In the genomic region with DNA sequence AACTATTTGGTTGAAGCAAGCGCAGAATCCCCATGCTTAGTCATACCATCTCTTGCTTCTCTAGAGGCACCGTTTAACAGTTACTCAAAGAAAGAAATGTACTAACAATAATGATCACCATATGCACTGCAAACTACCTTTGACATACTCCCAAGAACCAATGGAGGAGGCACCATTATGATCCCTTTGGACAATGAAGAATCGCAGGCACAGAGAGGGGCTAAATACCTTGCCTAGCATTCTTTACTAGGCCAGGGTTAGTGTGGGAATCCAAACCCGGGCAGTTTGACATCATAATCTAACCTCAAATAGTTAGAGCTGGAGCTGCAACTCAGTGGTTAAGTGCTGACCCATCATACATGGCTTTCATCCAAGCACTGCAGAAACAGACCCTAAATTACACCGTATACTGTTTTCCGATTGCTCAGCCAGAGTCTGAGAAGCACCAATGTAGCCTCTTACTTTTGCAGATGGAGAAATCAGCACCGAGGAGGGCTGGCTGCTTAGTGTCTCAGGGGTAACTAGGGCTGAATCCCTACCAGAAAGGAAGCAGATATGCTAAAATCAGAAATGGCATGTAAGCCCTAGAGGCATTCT, we compare ENCODE assay signal across 22 mouse cellular contexts. TPM values are rescaled to one million over a fixed set of nuclear protein-coding genes. Genes with fewer than 3 reads are reported as not detected.
DNase-seq lines count a peak whose midpoint lies in the region; ATAC-seq and TF ChIP-seq lines count a peak whose summit lies in the region.
"Had no signal": no experiment of that assay in that cellular context is flagged by ENCODE, and none has a peak within 500 bp of the region (broad histone marks: within the 10 kb centered on the region; RNA-seq: fewer than 3 reads in every experiment).

No protein-coding gene starts in this region.

- peak overlapping the region; percentile 23; the same call in 1 of the 2 replicates for H3K27ac ChIP-seq in forebrain, embryonic 15.5 days (replicated peaks)
- H3K27ac ChIP-seq in forebrain, postnatal 0 days (ENCODE audit: low read depth, low read length), result no peak overlapping the region
- H3K27ac ChIP-seq in left cerebral cortex, adult 2 months, result peak overlapping the region; percentile 15; the same call in 1 of the 2 replicates
- H3K27ac ChIP-seq in embryonic facial prominence, embryonic 13.5 days, result peak overlapping the region; percentile 18; the same call in 1 of the 2 replicates
- 0 out of 2 replicates have a peak overlapping the region, but pooled peaks have one; percentile 47 for H3K27ac ChIP-seq in limb, embryonic 15.5 days
- H3K27ac ChIP-seq: heart, embryonic 10.5 days; hindbrain, embryonic 12.5 days; stomach, embryonic 15.5 days had no signal

- no peak for TF ChIP-seq CTCF in forebrain, postnatal 0 days (IDR thresholded peaks at IDR 0.05; ENCODE audit: low read depth)
- no peak for TF ChIP-seq CTCF in left cerebral cortex, adult 2 months (IDR thresholded peaks at IDR 0.05)

- ATAC-seq in forebrain, embryonic 15.5 days (replicated peaks), result no peak
- no peak for ATAC-seq in forebrain, postnatal 0 days
- no peak for ATAC-seq in embryonic facial prominence, embryonic 13.5 days (ENCODE audit: insufficient number of reproducible peaks, insufficient read depth, low FRiP score, low TSS enrichment, low read depth)
- peak; percentile 61; the same call in 1 of the 2 replicates for ATAC-seq in limb, embryonic 15.5 days (ENCODE audit: insufficient number of reproducible peaks, low FRiP score, low TSS enrichment, low read depth)
- ATAC-seq in cerebellum, adult (ENCODE audit: insufficient number of reproducible peaks, low FRiP score, low TSS enrichment), result no peak
- ATAC-seq: intestine, postnatal 0 days had no signal

- WGBS in forebrain, embryonic 15.5 days, result 86% methylated on average over 7 of the region's 7 CpGs
- 78% methylated on average over 7 of the region's 7 CpGs for WGBS in forebrain, postnatal 0 days
- 70% methylated on average over 7 of the region's 7 CpGs for WGBS in embryonic facial prominence, embryonic 13.5 days
- WGBS in limb, embryonic 15.5 days, result 56% methylated on average over 7 of the region's 7 CpGs

- peaks cover 50% of the 10 kb centered on the region for H3K36me3 ChIP-seq in forebrain, embryonic 15.5 days
- peaks cover 46% of the 10 kb centered on the region for H3K36me3 ChIP-seq in forebrain, postnatal 0 days (ENCODE audit: insufficient read depth)
- peaks cover 23% of the 10 kb centered on the region for H3K36me3 ChIP-seq in embryonic facial prominence, embryonic 13.5 days
- H3K36me3 ChIP-seq in limb, embryonic 15.5 days, result no peaks in the 10 kb centered on the region
- H3K36me3 ChIP-seq: G1E; heart, embryonic 10.5 days; stomach, embryonic 15.5 days had no signal

- peaks cover 45% of the 10 kb centered on the region for H3K4me1 ChIP-seq in forebrain, embryonic 15.5 days
- no peaks in the 10 kb centered on the region for H3K4me1 ChIP-seq in forebrain, postnatal 0 days (ENCODE audit: insufficient read depth)
- peaks cover 13% of the 10 kb centered on the region; the same call in 1 of the 2 replicates for H3K4me1 ChIP-seq in embryonic facial prominence, embryonic 13.5 days
- H3K4me1 ChIP-seq in limb, embryonic 15.5 days, result no peaks in the 10 kb centered on the region
- H3K4me1 ChIP-seq: heart, embryonic 10.5 days; stomach, embryonic 15.5 days had no signal

- no peak overlapping the region for H3K4me3 ChIP-seq in forebrain, embryonic 15.5 days
- H3K4me3 ChIP-seq in forebrain, postnatal 0 days (ENCODE audit: low read depth, low read length), result no peak overlapping the region
- no peak overlapping the region for H3K4me3 ChIP-seq in left cerebral cortex, adult 2 months
- no peak overlapping the region for H3K4me3 ChIP-seq in embryonic facial prominence, embryonic 13.5 days
- H3K4me3 ChIP-seq in limb, embryonic 15.5 days, result no peak overlapping the region
- H3K4me3 ChIP-seq: heart, embryonic 10.5 days; hindbrain, embryonic 12.5 days; stomach, embryonic 15.5 days had no signal

- no peaks in the 10 kb centered on the region for H3K27me3 ChIP-seq in forebrain, embryonic 15.5 days
- no peaks in the 10 kb centered on the region for H3K27me3 ChIP-seq in forebrain, postnatal 0 days (ENCODE audit: insufficient read depth, low read length)
- no peaks in the 10 kb centered on the region for H3K27me3 ChIP-seq in embryonic facial prominence, embryonic 13.5 days
- H3K27me3 ChIP-seq in limb, embryonic 15.5 days, result no peaks in the 10 kb centered on the region
- H3K27me3 ChIP-seq: hindbrain, embryonic 12.5 days; stomach, embryonic 15.5 days had no signal

- H3K4me2 ChIP-seq in forebrain, embryonic 15.5 days (replicated peaks), result no peak overlapping the region
- H3K4me2 ChIP-seq in forebrain, postnatal 0 days (ENCODE audit: low read depth), result no peak overlapping the region
- H3K4me2 ChIP-seq in embryonic facial prominence, embryonic 13.5 days, result no peak overlapping the region
- H3K4me2 ChIP-seq in limb, embryonic 15.5 days, result no peak overlapping the region
- H3K4me2 ChIP-seq: hindbrain, embryonic 12.5 days; liver, embryonic 11.5 days; stomach, embryonic 15.5 days had no signal

- intact Hi-C loops in left cerebral cortex, adult 2 months (cut with DNase I), result no loop called here

- no peaks in the 10 kb centered on the region for H3K9me3 ChIP-seq in forebrain, embryonic 15.5 days
- H3K9me3 ChIP-seq in forebrain, postnatal 0 days (ENCODE audit: low read length), result no peaks in the 10 kb centered on the region
- no peaks in the 10 kb centered on the region for H3K9me3 ChIP-seq in embryonic facial prominence, embryonic 13.5 days
- H3K9me3 ChIP-seq in limb, embryonic 15.5 days, result no peaks in the 10 kb centered on the region
- H3K9me3 ChIP-seq: G1E; heart, embryonic 10.5 days; hindbrain, embryonic 12.5 days; stomach, embryonic 15.5 days had no signal

- DNase-seq in forebrain, postnatal 0 days, result no peak
- no peak for DNase-seq in left cerebral cortex, adult 2 months (ENCODE audit: extremely low spot score in 1 of 2, low spot score in 2 of 2)
- DNase-seq in left cerebral cortex, adult 8-10 months (ENCODE audit: low spot score in 2 of 2), result no peak
- DNase-seq: cerebellum, adult 8-10 months; gastrocnemius, postnatal 25 days; lung, adult 2 months; lung, postnatal 36 days had no signal

- no peak overlapping the region for H3K9ac ChIP-seq in forebrain, embryonic 15.5 days (replicated peaks)
- H3K9ac ChIP-seq in forebrain, postnatal 0 days, result no peak overlapping the region
- no peak overlapping the region for H3K9ac ChIP-seq in embryonic facial prominence, embryonic 13.5 days
- no peak overlapping the region for H3K9ac ChIP-seq in limb, embryonic 15.5 days
- H3K9ac ChIP-seq: hindbrain, embryonic 12.5 days; stomach, embryonic 15.5 days had no signal

RNA-seq across cellular contexts. Expression of a gene that starts 35.1 kb away (rescaled TPM):
- polyA plus RNA-seq in forebrain, embryonic 15.5 days (2015; fragmentation: Nextera tagmentation; extraction: Ambion mirVana), result 3.3 and 4.2 TPM in 2 replicates
- total RNA-seq in forebrain, postnatal 0 days (2014; rRNA removed), result 0.29 TPM in 1 of 2 replicates, not detected in the other
- 0.33 and 2.1 TPM in 2 replicates for polyA plus RNA-seq in forebrain, postnatal 0 days (2015; fragmentation: Nextera tagmentation; extraction: Ambion mirVana)
- total RNA-seq in left cerebral cortex, adult 2 months (2021), result not detected
- not detected for total RNA-seq in left cerebral cortex, adult 8-10 months (2022)
- polyA plus RNA-seq in embryonic facial prominence, embryonic 13.5 days (2015; fragmentation: Nextera tagmentation; extraction: Ambion mirVana), result 1.2 and 1.6 TPM in 2 replicates
- 0.79 and 1.6 TPM in 2 replicates for polyA plus RNA-seq in limb, embryonic 15.5 days (2015; fragmentation: Nextera tagmentation; extraction: Ambion mirVana)
- total RNA-seq: gastrocnemius, postnatal 25 days; layer of hippocampus, postnatal 14 days; left cerebral cortex, postnatal 25 days; midbrain, postnatal 0 days; neutrophil, adult 5-6 weeks had no signal
- polyA plus RNA-seq: G1E; large intestine, adult 2 months; lung, adult 2 months had no signal

RNA-seq across cellular contexts. Expression of a gene that starts 53.4 kb away (rescaled TPM):
- 2.5 and 3.9 TPM in 2 replicates for polyA plus RNA-seq in forebrain, embryonic 15.5 days (2015; fragmentation: Nextera tagmentation; extraction: Ambion mirVana)
- 2.1 and 3.0 TPM in 2 replicates for total RNA-seq in forebrain, postnatal 0 days (2014; rRNA removed)
- polyA plus RNA-seq in forebrain, postnatal 0 days (2015; fragmentation: Nextera tagmentation; extraction: Ambion mirVana), result 2.4 and 2.5 TPM in 2 replicates
- under 1 TPM; 0.68 to 0.96 TPM for total RNA-seq in left cerebral cortex, adult 2 months (2021)
- total RNA-seq in left cerebral cortex, adult 8-10 months (2022), result 1 to 10 TPM in 3 of 4 experiments, under 1 TPM in 1; 0.66 to 2.3 (median 1.4) TPM
- polyA plus RNA-seq in embryonic facial prominence, embryonic 13.5 days (2015; fragmentation: Nextera tagmentation; extraction: Ambion mirVana), result 11.0 and 17.0 TPM in 2 replicates
- 11.1 and 11.2 TPM in 2 replicates for polyA plus RNA-seq in limb, embryonic 15.5 days (2015; fragmentation: Nextera tagmentation; extraction: Ambion mirVana)
